Mouse (Mus musculus): ENCODE data around the gene Cbx6. TPM values are rescaled to one million over a fixed set of nuclear protein-coding genes. Genes with fewer than 3 reads are reported as not detected.

Gene Cbx6
- polyA plus RNA-seq (2017; shearing (Covaris generic)) = 59.4 TPM

DNA sequence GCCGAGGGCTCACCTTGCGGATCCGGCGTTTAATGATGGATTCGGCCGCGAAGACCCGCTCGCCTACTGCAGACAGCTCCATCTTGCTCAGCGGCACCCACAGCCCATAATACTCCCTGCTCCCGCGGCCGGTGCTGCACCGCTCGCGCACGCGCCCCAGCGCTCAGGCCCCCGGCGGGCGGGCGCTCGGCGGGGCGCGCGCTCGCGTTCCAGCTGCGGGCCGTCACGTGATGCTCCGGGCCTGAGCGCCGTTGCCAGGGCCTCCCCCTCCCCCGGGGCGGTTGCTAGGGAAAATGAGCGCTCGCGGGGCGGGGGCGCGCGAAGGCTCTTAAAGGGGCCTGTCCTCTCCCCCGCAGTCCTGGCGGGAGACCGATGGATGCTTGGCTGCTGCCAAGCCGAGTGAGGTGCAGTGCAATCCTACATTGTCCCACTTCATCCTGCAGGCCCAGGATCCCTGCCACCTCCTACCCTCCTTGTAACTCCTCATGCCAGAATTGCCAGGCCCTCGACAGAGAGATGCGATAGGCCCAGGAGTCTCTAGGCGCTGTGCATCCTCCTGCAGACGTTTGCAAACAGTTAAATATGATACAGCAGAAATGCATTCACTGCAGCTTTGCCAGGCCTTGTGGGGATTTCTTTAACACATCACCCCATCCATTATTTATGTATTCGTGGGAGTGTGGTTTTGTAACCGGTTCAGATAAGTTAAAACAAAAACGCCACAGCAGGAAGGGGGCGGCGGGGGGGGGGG is at the start of gene Cbx6, which contains the start of gene Npcd:
Cbx6 (minus strand) TSS at position 559 of the 751 bp plus-strand sequence.
Npcd (minus strand) TSS at position 108 of the 751 bp plus-strand sequence.

DNA sequence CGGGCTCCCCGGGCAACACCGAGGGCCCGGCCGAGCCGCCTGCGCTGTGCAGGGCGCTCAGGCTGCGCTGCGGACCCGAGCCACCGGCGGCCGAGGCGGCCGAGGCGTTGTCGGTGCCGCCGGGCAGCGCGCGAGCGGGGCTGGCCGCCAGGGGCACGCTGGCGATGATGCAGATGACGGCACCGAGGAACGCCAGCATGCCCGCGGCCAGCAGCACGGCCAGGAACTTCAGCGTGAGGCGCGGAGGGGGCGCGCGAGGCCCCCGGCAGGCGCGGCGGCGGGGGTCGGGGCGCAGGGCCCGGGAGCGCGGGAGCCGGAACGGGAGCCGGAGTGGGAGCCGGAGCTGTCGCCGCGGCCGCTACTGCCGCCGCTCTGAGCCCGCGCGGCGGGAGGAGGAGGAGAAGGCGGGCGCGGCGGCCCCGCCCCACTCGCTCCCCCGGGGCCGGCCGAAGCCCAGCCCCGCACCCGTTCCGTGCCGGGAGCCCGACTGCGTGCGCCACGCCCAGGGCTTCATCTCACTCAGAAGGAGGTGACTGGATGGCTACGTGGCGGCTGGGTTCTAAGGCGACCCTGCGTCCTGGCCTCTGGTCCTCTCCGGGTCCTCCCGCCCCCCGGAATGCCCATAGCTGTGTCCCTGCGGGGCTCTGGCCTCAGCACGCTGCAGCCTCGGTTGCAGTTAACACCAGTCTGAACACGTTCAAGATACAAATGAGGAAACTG is 30.0 kb downstream of the Cbx6 start, which contains the start of gene Nptxr:
Nptxr (minus strand) TSS at position 415 of the 720 bp plus-strand sequence.

DNA sequence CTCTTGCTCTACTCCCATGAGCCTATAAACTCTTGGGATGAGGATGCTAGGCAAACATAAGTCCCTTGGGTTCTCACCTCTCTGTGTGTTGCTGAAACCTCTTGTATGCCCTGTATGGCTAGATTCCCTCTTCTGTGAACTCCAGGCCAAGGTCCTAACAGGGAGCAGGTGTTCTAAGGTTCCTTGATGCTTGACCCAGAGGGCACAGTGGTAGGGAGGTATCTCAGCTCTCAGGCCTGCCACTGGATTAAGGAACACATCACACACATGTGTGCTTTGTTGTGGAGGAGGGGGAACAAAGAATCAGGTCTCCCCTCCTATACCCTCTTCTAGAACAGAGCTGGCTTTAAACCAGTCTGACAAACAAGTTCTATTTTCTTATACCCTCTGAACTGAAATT is 56.7 kb downstream of the Cbx6 start, which contains the start of gene Dnal4:
Dnal4 (minus strand) TSS at position 101 of the 400 bp plus-strand sequence.

Other genes starting within 250 kb of the Cbx6 start
- gene Dmc1, start 229.6 kb downstream of the Cbx6 start, polyA plus RNA-seq (2017; shearing (Covaris generic)) = not detected
- 0.44 TPM for gene Fam227a, start 175.7 kb downstream of the Cbx6 start, polyA plus RNA-seq (2017; shearing (Covaris generic))
- 17.2 TPM for gene Cby1, start 175.5 kb downstream of the Cbx6 start, polyA plus RNA-seq (2017; shearing (Covaris generic))
- gene Tomm22, start 163.8 kb downstream of the Cbx6 start, polyA plus RNA-seq (2017; shearing (Covaris generic)) = 234 TPM
- gene Josd1, start 146.8 kb downstream of the Cbx6 start, polyA plus RNA-seq (2017; shearing (Covaris generic)) = 2.6 TPM
- gene Gtpbp1, start 143.8 kb downstream of the Cbx6 start, polyA plus RNA-seq (2017; shearing (Covaris generic)) = 60.9 TPM
- 15.1 TPM for gene Sun2, start 92.2 kb downstream of the Cbx6 start, polyA plus RNA-seq (2017; shearing (Covaris generic))
- gene Dnal4, start 56.8 kb downstream of the Cbx6 start, polyA plus RNA-seq (2017; shearing (Covaris generic)) = 12.3 TPM
- gene Nptxr, start 29.9 kb downstream of the Cbx6 start, polyA plus RNA-seq (2017; shearing (Covaris generic)) = not detected
- not detected for gene Npcd, start 451 bp downstream of the Cbx6 start, polyA plus RNA-seq (2017; shearing (Covaris generic))
- 520 TPM for gene Apobec3, start 57.0 kb upstream of the Cbx6 start, polyA plus RNA-seq (2017; shearing (Covaris generic))
- 58.9 TPM for gene Cbx7, start 136.4 kb upstream of the Cbx6 start, polyA plus RNA-seq (2017; shearing (Covaris generic))
- gene Pdgfb, start 180.3 kb upstream of the Cbx6 start, polyA plus RNA-seq (2017; shearing (Covaris generic)) = 1.4 TPM